Mouse (Mus musculus) lung, adult 18-20 months (tissue): ENCODE data around the gene Ivns1abp.
"Not testable (repeated sequence)": the region's sequence is repeated elsewhere in the genome, so short reads cannot be mapped to it uniquely, and the experiment has no call there.

Experiments
- DNase-seq, 2 experiments: peaks; one replicate each; pipeline ENCODE4 v3.0.0; 2022; ENCODE audit warnings: mixed read lengths in 2 of 2

Gene Ivns1abp

GRCm38 (mm10) chr1:151344283-151345108 lies at the start of gene Ivns1abp:
Ivns1abp (plus strand) TSS chr1:151344477.
- DNase-seq = peak; percentile 98 to 99

DNA sequence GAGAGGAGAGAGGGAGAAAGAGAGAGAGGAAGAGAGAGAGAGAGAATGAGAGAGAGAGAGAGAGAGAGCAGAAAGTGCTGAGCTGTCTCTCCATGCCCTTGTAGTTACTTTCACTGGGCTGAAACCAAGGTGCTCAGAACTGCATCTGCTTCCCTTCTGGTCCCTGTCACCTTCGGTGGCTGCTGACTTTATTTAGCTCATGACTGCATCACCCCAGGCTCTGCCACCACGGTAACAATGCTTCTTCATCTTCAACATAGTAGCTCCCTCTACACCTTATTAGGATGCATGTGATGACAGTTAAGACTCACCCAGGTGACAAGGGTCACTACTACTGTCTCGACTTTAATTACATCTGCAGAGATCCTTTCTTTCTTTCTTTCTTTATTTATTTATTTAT lies 48.8 kb upstream of the Ivns1abp start:
- no peak for DNase-seq

DNA sequence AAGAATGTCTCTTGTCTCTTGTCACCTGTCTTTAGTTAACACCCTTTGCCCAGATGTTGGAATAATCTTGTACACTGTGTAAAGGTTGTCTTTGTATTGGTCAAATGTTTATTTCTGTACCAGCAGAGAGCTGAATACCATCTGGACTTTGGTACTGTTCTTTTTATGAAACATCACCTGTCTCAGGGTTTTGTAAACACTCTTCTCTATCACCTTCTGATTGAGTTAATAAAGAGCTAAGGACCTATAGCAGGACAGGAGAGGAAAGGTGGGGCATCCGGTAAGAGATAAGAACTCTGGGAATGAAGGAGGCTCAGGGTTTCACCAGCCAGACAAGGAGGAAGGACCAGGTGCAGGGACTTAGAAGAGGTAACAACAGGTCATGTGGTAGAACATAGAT lies 47.7 kb upstream of the Ivns1abp start:
- no peak for DNase-seq

DNA sequence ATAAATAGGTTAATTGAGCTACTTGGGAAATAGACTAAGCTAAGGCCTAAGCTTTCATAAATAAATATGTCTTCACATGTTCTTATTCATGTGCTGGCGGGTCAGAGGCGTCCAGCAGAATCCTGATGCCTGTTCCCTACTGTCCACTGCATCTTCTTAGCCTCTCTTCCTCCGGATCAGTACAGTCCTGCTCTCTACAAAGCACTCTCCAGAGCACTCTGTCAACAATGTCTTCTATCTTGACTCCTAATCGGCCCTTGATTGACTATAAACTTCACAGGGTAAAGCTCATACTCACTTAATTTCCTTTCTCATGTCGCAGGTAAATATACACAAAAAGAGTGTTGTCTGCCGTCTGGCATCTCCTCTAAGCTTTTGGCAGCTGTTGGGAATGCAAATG lies 47.3 kb upstream of the Ivns1abp start:
- no peak for DNase-seq

- DNase-seq = no peak
Measured at GRCm38 (mm10) chr1:151297596-151297995, 46.7 kb upstream of the Ivns1abp start.

GRCm38 (mm10) chr1:151301456-151301855 lies 42.8 kb upstream of the Ivns1abp start:
- no peak for DNase-seq

DNA sequence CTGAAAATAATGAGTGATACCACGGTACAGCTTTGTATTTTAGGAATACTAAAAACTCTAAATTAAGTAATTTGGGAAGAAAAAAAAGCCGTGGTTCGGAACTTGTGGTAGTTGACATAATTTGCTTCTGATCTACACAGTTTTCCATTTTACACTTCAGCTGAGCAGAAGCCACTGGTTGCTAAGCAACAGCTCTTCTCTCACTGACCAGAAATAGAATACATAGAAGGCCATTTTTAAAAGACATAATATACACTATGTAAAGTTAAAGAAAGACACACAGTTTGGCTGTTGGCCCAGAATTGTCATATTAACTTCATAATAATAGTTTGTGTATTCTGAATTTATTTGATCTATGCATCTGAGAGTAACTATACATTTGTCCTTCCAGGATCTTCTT lies 42.4 kb upstream of the Ivns1abp start:
- DNase-seq = no peak

- DNase-seq = no peak
Measured at GRCm38 (mm10) chr1:151303265-151303664, 41.0 kb upstream of the Ivns1abp start.

DNA sequence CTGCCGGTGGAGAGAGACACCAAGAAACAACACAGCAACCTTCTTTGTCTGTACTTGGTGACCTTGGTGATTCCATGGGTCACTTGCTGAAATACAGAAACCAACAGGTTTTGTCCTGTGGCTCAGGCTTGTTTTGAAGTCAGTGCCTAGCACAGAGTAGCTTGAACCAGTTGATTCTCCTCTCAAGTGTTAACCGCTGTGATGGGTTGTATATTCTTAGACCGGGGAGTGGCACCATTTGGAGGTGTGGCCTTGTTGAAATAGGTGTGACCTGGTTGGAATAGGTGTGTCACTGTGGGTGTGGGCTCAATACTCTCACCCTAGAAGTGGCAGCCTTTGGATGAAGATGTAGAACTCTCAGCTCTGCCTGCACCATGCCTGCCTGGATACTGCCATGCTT lies 39.3 kb upstream of the Ivns1abp start:
- DNase-seq = not testable (repeated sequence)

- DNase-seq = no peak
Measured at GRCm38 (mm10) chr1:151307059-151307458, 37.2 kb upstream of the Ivns1abp start.

GRCm38 (mm10) chr1:151307821-151308220 lies 36.5 kb upstream of the Ivns1abp start:
- DNase-seq = no peak

GRCm38 (mm10) chr1:151308508-151308907 lies 35.8 kb upstream of the Ivns1abp start:
- no peak for DNase-seq

- DNase-seq = no peak
Measured at GRCm38 (mm10) chr1:151310511-151310910, 33.8 kb upstream of the Ivns1abp start.

DNA sequence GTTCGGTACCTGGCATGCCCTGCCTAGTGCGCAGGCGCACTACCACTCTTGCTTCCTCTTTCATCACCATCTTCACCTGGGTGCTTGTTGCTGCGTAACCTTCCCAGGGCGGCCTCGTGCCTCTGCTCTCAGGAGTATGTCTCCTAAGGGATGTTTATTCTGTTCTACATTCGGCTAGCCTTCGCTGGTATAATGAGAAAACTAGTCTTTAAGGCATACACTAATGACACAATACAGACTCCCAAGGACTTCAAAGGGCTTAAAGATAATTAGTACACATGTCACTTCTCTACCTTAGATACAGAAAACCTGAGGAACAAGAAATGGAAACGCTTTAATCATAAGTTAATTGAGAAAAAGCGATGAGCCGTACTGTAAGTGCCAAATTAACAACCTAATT lies 32.9 kb upstream of the Ivns1abp start:
- DNase-seq = no peak

DNA sequence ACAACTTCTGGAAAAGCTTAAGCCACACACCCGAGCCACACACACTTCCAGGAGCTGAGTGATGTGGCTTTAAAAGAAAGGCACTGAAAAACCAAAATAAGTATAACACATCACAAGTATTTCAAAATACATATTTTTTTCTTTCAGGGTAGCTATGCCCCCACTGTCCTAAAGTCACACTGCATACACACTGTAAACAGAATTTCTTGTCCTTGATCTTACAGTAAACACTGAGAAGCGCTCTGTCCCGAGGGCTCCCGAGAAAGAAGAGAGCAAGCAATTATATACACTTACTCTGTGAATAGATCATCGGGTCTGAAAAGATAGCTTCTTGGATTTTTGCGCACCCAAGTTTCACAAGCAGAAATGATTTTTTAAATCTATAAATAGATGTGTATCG lies 25.0 kb upstream of the Ivns1abp start:
- DNase-seq = no peak

- DNase-seq = no peak
Measured at GRCm38 (mm10) chr1:151320408-151320807, 23.9 kb upstream of the Ivns1abp start.

DNA sequence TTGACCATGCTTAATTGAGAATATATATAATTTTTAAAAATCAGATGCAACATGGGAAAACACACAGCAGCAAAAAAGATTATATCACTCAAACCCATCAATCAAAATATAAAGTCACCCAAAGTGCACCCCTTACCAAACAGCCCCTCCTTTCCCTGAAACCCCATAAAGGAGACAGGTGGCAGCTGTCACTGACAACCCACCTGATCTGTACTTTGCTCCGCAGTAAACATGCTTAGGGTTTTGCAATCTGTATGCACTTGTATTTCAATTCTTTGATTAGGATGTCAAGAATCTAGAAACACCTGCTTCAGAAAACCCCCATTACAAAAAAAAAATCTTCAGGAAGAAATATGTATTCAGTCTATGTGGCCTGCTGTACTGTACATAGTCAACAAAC lies 18.9 kb upstream of the Ivns1abp start:
- no peak for DNase-seq

GRCm38 (mm10) chr1:151328341-151329097 lies 15.8 kb upstream of the Ivns1abp start:
- DNase-seq = no peak

- DNase-seq = no peak
Measured at GRCm38 (mm10) chr1:151329601-151330000, 14.7 kb upstream of the Ivns1abp start.

GRCm38 (mm10) chr1:151332819-151333218 lies 11.5 kb upstream of the Ivns1abp start:
- no peak for DNase-seq

- peak in 1 of 2 experiments; percentile 11 for DNase-seq
Measured at GRCm38 (mm10) chr1:151338234-151338633, 6.0 kb upstream of the Ivns1abp start.

DNA sequence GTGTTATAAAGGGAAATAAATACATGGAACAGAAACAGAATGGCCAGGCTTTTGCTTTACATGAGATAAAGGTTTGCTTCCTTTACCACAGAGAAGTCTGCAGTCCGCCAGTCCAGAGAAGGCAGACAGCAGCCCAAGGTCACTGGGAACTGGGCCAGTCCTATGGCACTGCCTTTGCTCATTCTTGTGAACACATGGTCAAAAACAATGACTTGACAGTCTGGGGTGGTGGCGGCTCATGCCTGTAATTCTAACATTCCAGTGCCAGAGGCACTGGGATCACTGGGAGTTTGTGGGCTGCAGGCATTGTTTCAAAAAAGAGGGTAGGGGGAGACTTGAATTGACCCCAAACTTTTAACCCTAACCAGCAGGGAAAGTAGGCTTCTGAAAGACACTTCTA lies 5.3 kb upstream of the Ivns1abp start:
- peak in 1 of 2 experiments; percentile 32 for DNase-seq

- no peak for DNase-seq
Measured at GRCm38 (mm10) chr1:151341321-151342044, 2.8 kb upstream of the Ivns1abp start.
